Mouse (Mus musculus): Measurements from ENCODE around the gene Fpr2.

- TF ChIP-seq POLR2A (IDR thresholded peaks at IDR 0.05; ENCODE audit: extremely low read depth, insufficient read depth, low read length) (no peak), CTCF (IDR thresholded peaks at IDR 0.05; ENCODE audit: low read depth, low read length) (no peak)
These were observed 42.2 kb upstream of the Fpr2 start for GRCm38 (mm10) chr17:17845187-17846027.
